Mouse (Mus musculus): ENCODE results near the gene Rusc2.

Gene Rusc2

DNA sequence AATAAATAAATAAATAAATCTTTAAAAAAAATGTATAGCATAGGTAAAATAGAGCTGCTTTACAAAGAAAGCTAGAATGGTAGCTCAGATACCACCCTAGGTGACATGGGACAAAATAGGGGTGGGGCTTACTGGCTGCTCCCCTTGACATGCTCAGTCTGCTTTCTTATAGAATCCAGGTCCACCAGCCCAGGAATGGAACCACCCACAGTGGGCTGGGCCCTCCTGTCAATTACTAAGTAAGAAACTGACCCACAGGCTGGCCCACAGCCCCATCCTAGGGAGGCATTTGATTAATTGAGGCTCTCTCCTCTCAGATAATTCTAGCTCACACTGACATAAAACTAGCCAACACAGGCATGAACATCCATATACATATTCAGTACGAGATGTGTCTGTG lies 51.1 kb downstream of the Rusc2 start:
- in situ Hi-C loops (cut with MboI, MseI): loop anchor here (25.0 kb wide), 2 partner anchors 421 to 1721 kb away; partner anchors contain the start of genes Dctn3 (in 1 of the 2), Fancg (in 1 of the 2), Rpp25l (in 1 of the 2) and Vcp (in 1 of the 2)

- in situ Hi-C loops (cut with MboI, MseI): loop anchor here (5.0 to 25.0 kb wide), 5 partner anchors 36 to 1729 kb away; partner anchors contain the start of genes Dctn3 (in 2 of the 2), Fancg (in 1 of the 2), Rpp25l (in 1 of the 2) and Sit1 (in 1 of the 2)
Measured at GRCm38 (mm10) chr4:43441639-43442038, 59.9 kb downstream of the Rusc2 start, which contains the start of gene Tesk1. TSS of gene Tesk1 (plus strand) at chr4:43441939.

DNA sequence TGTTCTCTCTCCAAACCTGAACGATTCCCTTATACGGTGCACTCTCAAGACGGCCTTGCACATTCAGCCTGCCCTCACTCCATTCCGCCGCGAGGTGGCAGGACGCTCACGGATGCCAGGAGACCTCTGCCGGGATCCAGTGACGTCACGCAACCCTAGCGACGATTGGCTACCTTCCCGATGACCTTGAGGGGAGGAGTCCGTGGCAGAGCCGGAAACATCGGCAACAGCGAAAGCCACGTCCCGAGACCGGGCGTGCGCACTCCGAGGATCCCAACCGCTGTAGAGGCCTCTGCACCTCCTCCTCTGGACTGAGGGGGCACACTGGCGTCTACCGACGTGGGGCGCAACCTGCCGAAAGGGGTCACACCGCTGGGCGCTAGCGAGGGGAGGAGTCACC lies 60.3 kb downstream of the Rusc2 start:
- in situ Hi-C loops (cut with MboI, MseI): loop anchor here (5.0 to 25.0 kb wide), 5 partner anchors 35 to 1730 kb away; partner anchors contain the start of genes Dctn3 (in 2 of the 2), Fancg (in 1 of the 2), Rpp25l (in 1 of the 2) and Sit1 (in 1 of the 2)

DNA sequence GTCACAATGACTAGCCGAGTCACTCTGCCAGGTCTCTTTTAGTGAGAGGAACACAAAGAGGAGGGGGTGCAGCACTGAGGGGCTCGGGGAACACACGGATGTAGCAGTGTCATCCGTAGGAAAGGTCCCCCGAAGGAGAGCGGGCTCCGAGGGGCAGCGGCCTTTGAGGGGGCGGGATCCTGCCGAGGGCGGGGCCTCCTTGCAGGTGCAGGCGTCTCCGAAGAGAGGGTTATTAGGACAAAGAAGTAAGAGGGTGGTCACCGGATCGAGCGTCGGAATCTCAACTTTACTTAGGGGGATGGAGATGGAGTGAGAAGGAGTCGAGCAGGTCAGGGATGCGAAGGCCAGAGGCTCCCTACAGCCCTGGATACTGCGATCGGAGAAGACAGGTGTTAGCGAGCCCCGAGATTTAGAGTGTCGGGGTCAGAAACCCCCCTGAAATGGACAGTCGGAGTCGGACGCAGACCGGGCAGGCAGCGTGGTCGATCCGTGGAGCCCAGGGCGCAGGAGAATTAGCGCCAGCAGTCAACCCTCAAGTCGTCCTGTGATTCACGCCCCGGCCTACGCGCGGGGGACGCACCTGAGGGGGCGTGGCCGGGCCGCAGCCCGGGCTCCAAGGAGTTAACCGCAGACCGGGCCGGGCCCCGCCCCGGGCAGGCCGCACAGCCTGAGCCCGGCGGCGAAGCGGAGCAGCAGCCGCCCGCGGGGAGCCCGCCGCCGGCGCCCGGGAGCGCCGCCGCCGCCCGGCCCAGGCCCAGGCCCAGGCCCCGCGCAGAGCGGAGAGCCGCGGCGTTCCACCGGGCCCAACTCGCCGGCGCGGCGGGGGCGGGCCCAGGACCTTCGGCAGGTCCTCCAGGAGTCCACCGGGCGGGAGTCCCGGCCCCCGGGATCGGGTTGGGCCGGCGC lies 60.9 kb downstream of the Rusc2 start:
- in situ Hi-C loops (cut with MboI, MseI): loop anchor here (5.0 to 25.0 kb wide), 5 partner anchors 35 to 1730 kb away; partner anchors contain the start of genes Dctn3 (in 2 of the 2), Fancg (in 1 of the 2), Rpp25l (in 1 of the 2) and Sit1 (in 1 of the 2)

DNA sequence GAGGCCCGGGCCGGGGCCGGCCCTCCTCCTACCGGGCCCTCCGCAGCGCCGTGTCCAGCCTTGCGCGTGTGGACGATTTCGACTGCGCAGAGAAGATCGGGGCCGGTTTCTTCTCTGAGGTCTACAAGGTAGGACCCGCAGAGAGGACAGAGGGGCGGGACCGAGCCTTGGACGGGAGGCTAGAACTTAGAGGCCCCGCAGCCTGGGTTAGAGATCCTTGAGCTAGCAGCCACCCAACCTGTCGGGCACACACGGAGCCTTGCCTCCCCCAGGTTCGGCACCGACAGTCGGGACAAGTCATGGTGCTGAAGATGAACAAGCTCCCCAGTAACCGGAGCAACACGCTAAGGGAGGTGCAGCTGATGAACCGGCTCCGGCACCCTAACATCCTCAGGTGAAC lies 61.7 kb downstream of the Rusc2 start:
- in situ Hi-C loops (cut with MboI, MseI): loop anchor here (5.0 to 25.0 kb wide), 5 partner anchors 34 to 1731 kb away; partner anchors contain the start of genes Dctn3 (in 2 of the 2), Fancg (in 1 of the 2), Rpp25l (in 1 of the 2) and Sit1 (in 1 of the 2)

GRCm38 (mm10) chr4:43447251-43447650 lies 65.5 kb downstream of the Rusc2 start:
- in situ Hi-C loops (cut with MboI, MseI): loop anchor here (10.0 to 25.0 kb wide), 3 partner anchors 435 to 1735 kb away; partner anchors contain the start of genes Dctn3 (in 2 of the 2), Fancg (in 1 of the 2), Rpp25l (in 1 of the 2) and Vcp (in 1 of the 2)

GRCm38 (mm10) chr4:43448554-43448953 lies 66.8 kb downstream of the Rusc2 start:
- in situ Hi-C loops (cut with MboI, MseI): loop anchor here (10.0 to 25.0 kb wide), 3 partner anchors 436 to 1736 kb away; partner anchors contain the start of genes Dctn3 (in 2 of the 2), Fancg (in 1 of the 2), Rpp25l (in 1 of the 2) and Vcp (in 1 of the 2)

GRCm38 (mm10) chr4:43452315-43452714 lies 70.5 kb downstream of the Rusc2 start:
- in situ Hi-C loops (cut with MboI, MseI): no loop called here

GRCm38 (mm10) chr4:43453413-43453812 lies 71.6 kb downstream of the Rusc2 start:
- in situ Hi-C loops (cut with MboI, MseI): no loop called here

GRCm38 (mm10) chr4:43454041-43454836 lies 72.5 kb downstream of the Rusc2 start, which contains the start of gene Cd72:
TSS of gene Cd72 (minus strand) at chr4:43454628.
- in situ Hi-C loops (cut with MboI, MseI): no loop called here

GRCm38 (mm10) chr4:43456470-43456869 lies 74.7 kb downstream of the Rusc2 start:
- in situ Hi-C loops (cut with MboI, MseI): no loop called here

DNA sequence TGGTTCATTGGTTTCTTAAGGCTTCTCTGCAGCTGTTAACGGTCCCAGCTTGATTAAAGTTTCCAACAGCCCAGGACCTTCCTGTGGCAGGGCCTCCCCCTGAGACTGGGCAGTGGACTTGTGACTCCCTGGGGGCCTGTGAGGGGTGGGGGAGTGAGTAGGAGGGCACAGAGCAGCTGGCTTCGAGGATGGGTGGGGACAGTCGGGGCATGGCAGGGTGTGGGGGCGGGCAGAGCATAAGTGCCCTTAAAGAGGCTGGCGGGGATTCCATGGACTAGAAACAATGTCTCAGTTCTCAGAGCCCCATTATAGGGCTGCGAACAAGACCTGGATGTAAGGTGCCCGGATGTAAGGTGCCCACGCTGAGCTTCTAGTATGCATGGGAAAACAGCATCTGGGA lies 75.3 kb downstream of the Rusc2 start:
- in situ Hi-C loops (cut with MboI, MseI): no loop called here

DNA sequence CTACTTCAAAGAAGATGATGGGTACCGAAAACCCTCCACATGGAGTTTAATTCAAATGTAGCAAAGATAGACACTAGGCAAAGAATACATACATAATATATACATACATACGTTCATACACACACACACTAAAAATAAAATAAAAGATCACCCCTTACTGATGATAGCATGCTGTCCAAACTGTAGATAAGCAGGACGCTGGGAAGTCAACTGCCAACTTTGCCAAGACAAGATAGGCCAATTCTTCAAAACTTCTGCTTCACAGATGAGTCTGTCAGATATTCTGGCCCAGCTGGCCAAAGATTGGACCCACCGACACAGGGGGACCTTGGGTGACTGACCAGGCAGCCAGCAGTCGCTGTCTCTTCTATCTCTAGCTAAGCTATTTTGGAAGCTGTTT lies 81.3 kb downstream of the Rusc2 start:
- in situ Hi-C loops (cut with MboI, MseI): no loop called here

- in situ Hi-C loops (cut with MboI, MseI): no loop called here
Measured at GRCm38 (mm10) chr4:43465935-43466334, 84.2 kb downstream of the Rusc2 start.

DNA sequence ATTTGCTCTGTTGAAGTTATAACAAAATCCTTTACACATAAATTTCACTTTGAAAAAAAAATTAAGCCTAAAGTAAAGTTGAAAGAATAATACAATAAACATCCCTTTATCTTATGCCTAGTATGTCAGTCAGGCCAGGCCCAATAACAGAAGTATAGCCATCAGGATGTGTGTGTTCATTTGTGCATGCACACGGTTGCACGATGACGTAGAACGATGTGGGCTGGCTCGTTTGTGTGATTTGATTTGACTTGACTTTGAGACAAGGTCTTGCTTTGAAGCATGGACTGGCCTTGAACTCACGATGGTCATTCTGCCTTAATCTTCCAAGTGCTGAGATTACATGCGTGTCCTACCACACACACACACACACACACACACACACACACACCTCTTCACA lies 85.1 kb downstream of the Rusc2 start:
- in situ Hi-C loops (cut with MboI, MseI): no loop called here

DNA sequence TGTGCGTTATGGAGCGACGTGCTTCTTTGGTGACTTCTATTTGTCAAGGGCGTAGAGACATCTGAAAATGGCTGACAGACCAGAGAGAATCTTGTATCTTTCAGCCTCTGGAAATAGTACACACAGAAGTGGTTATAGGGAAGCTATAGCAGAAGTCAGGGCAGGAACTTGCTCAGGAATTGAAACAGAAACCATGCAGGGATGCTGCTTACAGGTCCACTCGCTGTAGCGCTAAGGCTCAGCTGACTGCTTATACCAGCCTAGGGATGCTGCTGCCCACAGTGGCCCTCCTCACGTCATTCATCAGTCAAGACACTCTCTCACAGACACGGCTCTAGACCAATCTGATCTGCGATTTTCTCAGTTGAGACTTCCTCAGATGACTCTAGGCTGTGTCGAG lies 88.5 kb downstream of the Rusc2 start:
- in situ Hi-C loops (cut with MboI, MseI): no loop called here

GRCm38 (mm10) chr4:43473636-43474035 lies 91.9 kb downstream of the Rusc2 start:
- in situ Hi-C loops (cut with MboI, MseI): no loop called here

DNA sequence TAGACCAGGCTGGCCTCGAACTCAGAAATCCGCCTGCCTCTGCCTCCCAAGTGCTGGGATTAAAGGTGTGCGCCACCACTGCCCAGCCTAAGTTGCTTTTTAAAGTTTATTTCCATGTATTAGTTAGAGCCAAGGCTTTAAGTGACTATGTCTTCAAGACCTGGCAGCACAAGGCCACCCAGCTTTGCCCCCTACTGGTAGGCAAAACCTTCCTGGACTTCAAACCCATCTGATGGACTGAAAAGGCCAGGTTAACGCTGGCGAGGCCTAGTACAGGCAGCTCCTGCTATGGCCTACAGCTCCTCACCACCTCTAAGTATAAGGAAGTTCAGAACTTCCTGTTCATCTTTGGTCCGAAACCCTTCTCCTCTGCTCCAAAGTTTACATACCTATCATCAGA lies 94.8 kb downstream of the Rusc2 start:
- in situ Hi-C loops (cut with MboI, MseI): loop anchor here in 1 of 2 experiments (5.0 kb wide), 1 partner anchor 34 kb away; the partner anchor contains the start of gene Tesk1

All from T-helper 17 cell (primary cell).